Mouse (Mus musculus) heart, embryonic 13.5 days (tissue): ENCODE measurements around the gene Fbxo9. TPM values are rescaled to one million over a fixed set of nuclear protein-coding genes. Genes with fewer than 3 reads are reported as not detected.
"Not testable (repeated sequence)": the region's sequence is repeated elsewhere in the genome, so short reads cannot be mapped to it uniquely, and the experiment has no call there.

Experiments
- ATAC-seq: fragments of 200-750 bp; cut with Nextera tagmentation; 2 replicates; pipeline ENCODE4 v1.8.0; 2017; ENCODE audit warnings: moderate TSS enrichment; ENCODE audit not compliant: insufficient number of reproducible peaks, low FRiP score, low TSS enrichment; ENCODE audit errors: extremely low read depth
- H3K27ac ChIP-seq: fragments of 300-500 bp; sonication (generic); replicated peaks from 2 replicates; pipeline ENCODE4 v1.5.1; 2015; ENCODE audit warnings: moderate library complexity, mild to moderate bottlenecking, inconsistent platforms
- H3K27me3 ChIP-seq: fragments of 300-500 bp; sonication (generic); replicated peaks from 2 replicates; pipeline ENCODE4 v1.6.1; 2015; ENCODE audit warnings: mild to moderate bottlenecking, inconsistent platforms
- H3K36me3 ChIP-seq: fragments of 300-500 bp; sonication (generic); 2 replicates; pipeline ENCODE4 v1.6.1; 2015; ENCODE audit warnings: mild to moderate bottlenecking, inconsistent platforms
- H3K4me1 ChIP-seq: fragments of 300-500 bp; sonication (generic); 2 replicates; pipeline ENCODE4 v1.6.1; 2015; ENCODE audit warnings: inconsistent platforms
- H3K4me2 ChIP-seq: fragments of 300-500 bp; sonication (generic); 2 replicates; pipeline ENCODE4 v1.6.1; 2015; ENCODE audit warnings: inconsistent platforms, mild to moderate bottlenecking, moderate library complexity
- H3K4me3 ChIP-seq: fragments of 300-500 bp; sonication (generic); 2 replicates; pipeline ENCODE4 v1.5.1; 2015; ENCODE audit warnings: moderate library complexity, mild to moderate bottlenecking, inconsistent platforms
- H3K9ac ChIP-seq: fragments of 300-500 bp; sonication (generic); 2 replicates; pipeline ENCODE4 v1.6.1; 2015; ENCODE audit warnings: inconsistent platforms, mild to moderate bottlenecking, moderate library complexity
- H3K9me3 ChIP-seq: fragments of 300-500 bp; sonication (generic); 2 replicates; pipeline ENCODE4 v1.6.1; 2016; ENCODE audit warnings: inconsistent platforms
- WGBS: fragments of 180-500 bp; shearing (Covaris S2); methylation state at CpG from one replicate; pipeline ENCODE4 v1.1.7; 2015; ENCODE audit warnings: mixed read lengths; 5-methylcytosine and 5-hydroxymethylcytosine counted together
- polyA plus RNA-seq: library from polyadenylated mRNA; unstranded; fragments of >200 nt; fragmentation: Nextera tagmentation; extraction: Ambion mirVana; gene quantifications from 2 replicates; pipeline ENCODE4 v1.2.1, GENCODE M21; 2015

Fbxo9 gene
- polyA plus RNA-seq: 39.6 and 39.7 TPM in 2 replicates

DNA sequence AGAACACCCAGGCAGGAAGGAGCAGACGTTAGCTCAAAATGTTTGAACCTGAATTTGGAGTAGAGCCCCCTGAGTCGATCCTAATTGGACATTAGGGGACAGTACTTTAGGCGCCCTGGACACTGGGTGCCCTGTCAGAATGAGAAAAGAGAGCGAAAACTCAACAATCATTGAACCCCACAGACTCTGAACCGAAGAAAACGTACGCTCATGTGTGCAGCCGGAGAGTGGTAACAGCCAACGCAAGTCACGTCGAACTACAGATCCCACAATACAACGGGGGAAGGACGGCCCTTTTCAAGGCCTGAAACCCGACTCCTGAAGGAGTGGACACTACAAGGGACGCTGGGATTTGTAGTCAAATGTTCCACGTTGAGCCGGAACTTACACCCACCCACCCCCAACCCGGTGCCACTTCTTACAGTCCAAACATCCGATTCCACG is at the start of gene Fbxo9, which contains the start of gene Ick:
TSS of gene Fbxo9 (minus strand) at position 270 of the 444 bp plus-strand sequence.
TSS of gene Ick (plus strand) at position 397 of the 444 bp plus-strand sequence.
- peak; percentile 83 for ATAC-seq
- WGBS: under 1% methylated on average over 20 of the region's 20 CpGs

DNA sequence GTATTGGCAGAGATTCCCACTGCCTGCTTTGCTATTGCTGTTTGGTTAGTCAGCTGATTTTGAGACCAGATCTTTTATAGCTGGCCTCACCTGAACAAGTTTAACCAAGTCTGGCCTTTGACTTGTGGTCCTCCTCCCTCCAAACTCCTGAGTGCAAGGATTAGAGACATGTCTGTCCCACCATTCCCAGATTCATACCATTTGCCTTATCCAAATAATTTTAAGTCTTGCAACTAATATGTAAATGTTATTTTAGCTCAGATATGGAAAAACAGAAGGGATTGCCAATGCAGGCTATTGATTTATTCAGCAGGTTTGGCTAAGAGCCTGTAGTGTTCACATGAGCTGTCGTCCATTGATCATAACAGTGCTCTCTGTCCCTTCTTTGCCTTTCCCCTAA is 48.4 kb upstream of the Fbxo9 start:
- ATAC-seq: no peak
- Histone ChIP-seq H3K27ac (no peak overlapping the region), H3K4me3 (no peak overlapping the region), H3K4me2 (no peak overlapping the region), H3K27me3 (no peaks in the 10 kb centered on the region), H3K9me3 (no peaks in the 10 kb centered on the region), H3K4me1 (peaks cover 20% of the 10 kb centered on the region), H3K9ac (no peak overlapping the region), H3K36me3 (peaks cover 87% of the 10 kb centered on the region)
- WGBS: 76% methylated on average over 1 of the region's 1 CpGs

More for the DNA sequence above, at the start of gene Fbxo9, which contains the start of gene Ick:
- Histone ChIP-seq H3K27ac (peak within 1 kb of the TSS; percentile 99), H3K4me3 (peak within 1 kb of the TSS; percentile 99), H3K36me3 (peaks cover 24% of the 10 kb centered on the region), H3K4me2 (peak within 1 kb of the TSS; percentile 82), H3K4me1 (peaks cover 40% of the 10 kb centered on the region), H3K9me3 (no peaks in the 10 kb centered on the region), H3K9ac (peak within 1 kb of the TSS; percentile 98), H3K27me3 (no peaks in the 10 kb centered on the region)

DNA sequence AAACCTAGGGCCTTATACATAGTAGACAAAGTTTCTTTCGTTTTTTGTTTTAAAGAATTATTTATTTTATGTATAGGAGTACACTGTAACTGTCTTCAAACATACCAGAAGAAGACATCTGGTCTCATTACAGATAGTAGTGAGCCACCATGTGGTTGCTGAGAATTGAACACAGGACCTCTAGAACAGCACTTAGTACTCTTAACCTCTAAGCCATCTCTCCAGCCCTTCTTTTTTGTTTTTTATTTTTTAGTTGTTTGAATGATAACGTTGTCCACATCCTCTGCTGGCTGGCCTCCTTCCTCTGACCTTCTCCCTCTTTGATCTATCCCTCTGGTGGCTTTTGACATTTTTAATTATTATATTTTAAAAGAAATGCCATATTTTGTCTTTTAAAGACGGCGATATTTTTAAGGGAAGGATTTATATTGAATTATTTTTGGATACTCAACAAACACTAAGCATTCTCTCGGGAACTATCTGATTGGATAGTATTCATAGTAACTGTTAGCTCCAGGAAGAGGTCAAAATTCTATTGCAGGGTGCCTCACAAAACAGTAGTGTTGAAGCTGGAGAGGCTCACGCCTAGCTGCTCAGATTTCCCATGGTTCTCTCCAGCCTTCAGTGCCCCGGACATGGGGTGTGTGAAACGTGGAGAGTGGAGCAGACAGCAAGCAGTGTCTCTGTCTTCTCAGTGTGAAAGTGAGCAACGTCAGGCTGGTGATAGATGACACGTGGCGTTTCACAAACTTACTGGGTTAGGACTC is 45.5 kb upstream of the Fbxo9 start:
- Histone ChIP-seq H3K27me3 (no peaks in the 10 kb centered on the region), H3K36me3 (peaks cover 83% of the 10 kb centered on the region), H3K9me3 (no peaks in the 10 kb centered on the region), H3K4me2 (no peak overlapping the region; the same call in 1 of the 2 replicates), H3K4me3 (no peak overlapping the region), H3K9ac (peak overlapping the region; percentile 61), H3K4me1 (peaks cover 14% of the 10 kb centered on the region), H3K27ac (peak overlapping the region; percentile 68)
- ATAC-seq: no peak
- 58% methylated on average over 11 of the region's 11 CpGs for WGBS

DNA sequence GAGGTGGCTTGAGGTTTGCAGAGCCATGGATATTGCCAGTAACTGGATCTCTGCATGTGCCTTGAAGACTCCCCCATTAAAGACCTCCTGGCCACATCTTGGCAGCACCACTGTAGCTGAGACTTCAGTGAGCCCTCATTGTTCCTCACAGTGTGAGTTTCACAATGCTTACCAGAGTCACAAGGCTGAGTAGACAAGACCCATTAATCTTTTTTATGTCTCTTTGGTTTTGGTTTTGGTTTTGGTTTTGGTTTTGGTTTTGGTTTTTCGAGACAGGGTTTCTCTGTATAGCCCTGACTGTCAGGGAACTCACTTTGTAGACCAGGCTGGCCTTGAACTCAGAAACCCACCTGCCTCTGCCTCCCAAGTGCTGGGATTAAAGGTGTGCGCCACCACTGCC is 40.9 kb upstream of the Fbxo9 start:
- H3K4me3 ChIP-seq, H3K27me3 ChIP-seq, ATAC-seq, H3K27ac ChIP-seq, H3K9me3 ChIP-seq, H3K4me2 ChIP-seq, H3K9ac ChIP-seq: not testable (repeated sequence)
- WGBS: 92% methylated on average over 2 of the region's 2 CpGs
- peaks cover 28% of the 10 kb centered on the region for H3K4me1 ChIP-seq
- H3K36me3 ChIP-seq: peaks cover 59% of the 10 kb centered on the region

DNA sequence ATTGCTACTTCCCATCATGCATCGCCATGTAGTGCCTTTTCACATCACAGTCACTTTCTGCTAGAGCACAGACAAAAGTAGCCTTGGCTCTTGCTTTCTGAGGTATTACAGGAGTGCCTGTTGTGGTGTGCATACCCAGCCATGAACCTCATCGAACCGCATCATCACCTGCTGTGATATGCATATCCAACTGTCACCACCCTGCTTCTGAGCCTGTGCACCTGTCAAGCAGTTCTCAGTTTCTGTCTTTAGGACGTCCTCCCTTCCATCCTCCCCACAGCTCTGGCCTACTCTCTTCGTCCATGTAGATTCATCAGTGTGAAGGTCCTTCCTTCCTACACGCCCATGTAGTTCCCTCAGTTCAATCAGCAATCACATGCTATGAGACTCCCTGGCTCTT is 39.3 kb upstream of the Fbxo9 start:
- peaks cover 59% of the 10 kb centered on the region for H3K36me3 ChIP-seq
- H3K4me2 ChIP-seq: no peak overlapping the region
- H3K9me3 ChIP-seq: no peaks in the 10 kb centered on the region
- H3K4me1 ChIP-seq: peaks cover 34% of the 10 kb centered on the region
- no peak overlapping the region for H3K4me3 ChIP-seq
- WGBS: 72% methylated on average over 6 of the region's 6 CpGs
- H3K27ac ChIP-seq: no peak overlapping the region
- no peak overlapping the region for H3K9ac ChIP-seq
- no peaks in the 10 kb centered on the region for H3K27me3 ChIP-seq
- no peak for ATAC-seq

GRCm38 (mm10) chr9:78146627-78147026 is 37.8 kb upstream of the Fbxo9 start:
- 74% methylated on average over 6 of the region's 6 CpGs for WGBS
- H3K27me3 ChIP-seq: no peaks in the 10 kb centered on the region
- H3K9me3 ChIP-seq: peaks cover 8% of the 10 kb centered on the region; the same call in 1 of the 2 replicates
- ATAC-seq: no peak
- H3K4me2 ChIP-seq: no peak overlapping the region
- H3K4me1 ChIP-seq: peaks cover 35% of the 10 kb centered on the region
- H3K36me3 ChIP-seq: peaks cover 63% of the 10 kb centered on the region
- no peak overlapping the region for H3K4me3 ChIP-seq
- no peak overlapping the region for H3K9ac ChIP-seq
- no peak overlapping the region for H3K27ac ChIP-seq

- no peaks in the 10 kb centered on the region for H3K27me3 ChIP-seq
- peaks cover 35% of the 10 kb centered on the region for H3K4me1 ChIP-seq
- H3K36me3 ChIP-seq: peaks cover 63% of the 10 kb centered on the region
- H3K4me3 ChIP-seq: no peak overlapping the region
- no peak for ATAC-seq
- no peak overlapping the region for H3K27ac ChIP-seq
- peaks cover 9% of the 10 kb centered on the region; the same call in 1 of the 2 replicates for H3K9me3 ChIP-seq
- H3K4me2 ChIP-seq: no peak overlapping the region
- no peak overlapping the region for H3K9ac ChIP-seq
- WGBS: 55% methylated on average over 4 of the region's 4 CpGs
Measured at GRCm38 (mm10) chr9:78146099-78146498, 37.2 kb upstream of the Fbxo9 start.

DNA sequence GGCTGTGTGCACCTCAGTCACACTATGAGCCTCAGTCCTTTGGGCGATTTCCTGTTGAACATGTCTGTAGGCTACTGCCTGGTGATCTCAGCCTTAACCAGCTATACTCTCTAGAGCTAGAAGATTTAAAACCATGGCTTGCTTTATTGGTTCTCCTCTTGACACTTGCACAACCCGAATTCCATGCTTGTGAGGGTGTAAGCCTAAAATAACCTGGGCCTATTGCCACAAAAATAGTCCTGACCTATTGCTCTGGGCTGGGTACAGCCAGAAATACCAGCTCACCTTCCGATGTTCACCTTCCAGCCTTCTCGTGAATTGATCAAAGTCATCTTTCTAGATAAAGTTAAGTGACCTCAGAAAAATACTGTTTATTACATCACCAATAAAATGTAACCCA is 30.6 kb upstream of the Fbxo9 start:
- Histone ChIP-seq H3K27me3 (no peaks in the 10 kb centered on the region), H3K36me3 (peaks cover 82% of the 10 kb centered on the region), H3K9ac (0 out of 2 replicates have a peak overlapping the region, but pooled peaks have one; percentile 40), H3K4me3 (no peak overlapping the region), H3K4me1 (peaks cover 34% of the 10 kb centered on the region), H3K9me3 (peaks cover 9% of the 10 kb centered on the region; the same call in 1 of the 2 replicates), H3K4me2 (peak overlapping the region; percentile 21; the same call in 1 of the 2 replicates), H3K27ac (peak overlapping the region; percentile 93)
- no peak for ATAC-seq
- 46% methylated on average over 4 of the region's 4 CpGs for WGBS

DNA sequence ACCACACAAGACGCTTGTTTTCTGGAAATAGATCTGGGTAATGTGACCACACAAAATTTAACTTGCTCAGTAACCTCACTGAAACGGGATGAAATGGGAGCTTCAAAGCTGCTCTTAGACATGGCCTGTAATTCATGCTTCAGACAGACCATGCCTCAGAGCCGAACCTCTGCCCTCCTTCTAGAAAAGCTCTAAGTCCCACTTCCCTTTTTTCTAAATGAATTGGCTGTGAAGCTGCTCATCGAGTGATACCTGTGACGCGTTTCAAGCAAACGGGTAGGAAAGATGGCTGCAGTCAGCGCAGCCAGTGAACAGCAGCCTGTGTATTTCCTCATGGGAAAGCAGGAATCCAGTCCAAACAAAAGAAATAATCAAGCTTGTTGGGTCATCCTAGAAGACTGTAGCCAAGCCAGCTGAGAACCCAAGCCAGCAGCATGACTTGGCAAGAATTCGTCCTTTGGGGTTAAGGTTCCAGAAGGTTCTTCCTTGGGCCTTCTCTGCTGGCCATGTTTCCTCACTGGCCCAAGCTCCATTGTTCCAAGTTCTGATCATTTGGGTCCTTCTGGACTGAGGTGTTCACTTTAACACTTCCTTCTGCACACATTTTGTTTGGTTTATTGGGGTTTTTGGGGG is 29.3 kb upstream of the Fbxo9 start:
- H3K4me1 ChIP-seq: peaks cover 23% of the 10 kb centered on the region
- WGBS: 91% methylated on average over 9 of the region's 9 CpGs
- peaks cover 9% of the 10 kb centered on the region; the same call in 1 of the 2 replicates for H3K9me3 ChIP-seq
- no peak overlapping the region for H3K9ac ChIP-seq
- no peak overlapping the region for H3K4me3 ChIP-seq
- H3K27me3 ChIP-seq: no peaks in the 10 kb centered on the region
- H3K27ac ChIP-seq: no peak overlapping the region
- peaks cover 83% of the 10 kb centered on the region for H3K36me3 ChIP-seq
- ATAC-seq: no peak
- H3K4me2 ChIP-seq: no peak overlapping the region

DNA sequence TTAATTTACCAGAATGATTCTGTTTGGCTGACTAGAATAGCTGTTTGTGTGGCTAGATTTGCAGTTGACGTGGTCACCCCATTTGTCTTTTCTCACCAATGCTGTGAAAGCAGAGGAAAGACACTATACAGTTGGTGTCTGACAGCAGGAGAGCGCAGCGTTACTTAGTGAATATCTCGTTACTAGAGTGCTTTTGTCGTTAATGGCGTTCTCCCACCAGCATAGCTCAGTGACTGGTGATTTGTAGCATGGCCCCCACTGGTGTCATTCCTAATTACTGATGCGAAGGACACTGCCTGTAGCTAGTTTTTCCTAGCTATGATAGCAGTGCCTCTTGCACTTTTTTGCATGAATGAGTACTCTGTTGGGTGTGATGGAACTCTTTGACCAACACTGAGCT is 26.8 kb upstream of the Fbxo9 start:
- H3K4me2 ChIP-seq: no peak overlapping the region
- H3K4me1 ChIP-seq: peaks cover 22% of the 10 kb centered on the region
- WGBS: 59% methylated on average over 7 of the region's 7 CpGs
- H3K27me3 ChIP-seq: no peaks in the 10 kb centered on the region
- H3K9me3 ChIP-seq: no peaks in the 10 kb centered on the region
- H3K36me3 ChIP-seq: peaks cover 84% of the 10 kb centered on the region
- H3K4me3 ChIP-seq: no peak overlapping the region
- no peak for ATAC-seq
- no peak overlapping the region for H3K9ac ChIP-seq
- H3K27ac ChIP-seq: no peak overlapping the region

DNA sequence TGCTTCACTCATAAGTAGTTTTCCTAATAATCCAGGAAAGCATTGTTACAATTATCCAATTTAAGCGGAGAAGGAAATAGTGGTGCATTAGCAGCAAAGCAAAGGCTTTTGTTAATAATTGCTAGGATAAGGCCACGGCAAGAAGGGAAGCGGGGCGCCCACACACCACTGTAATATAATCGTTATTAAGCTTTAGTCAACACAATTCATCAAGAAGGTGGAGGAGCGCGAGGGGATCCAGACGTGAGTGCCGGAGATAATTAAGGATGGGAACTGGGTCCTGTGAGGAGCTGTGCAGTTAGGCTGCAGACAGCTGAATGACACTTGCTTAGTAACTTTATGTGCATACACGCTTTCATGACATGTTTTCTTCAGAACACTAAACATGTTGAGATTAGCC is 17.8 kb upstream of the Fbxo9 start:
- no peak for ATAC-seq
- H3K36me3 ChIP-seq: peaks cover 27% of the 10 kb centered on the region
- no peak overlapping the region for H3K4me2 ChIP-seq
- no peaks in the 10 kb centered on the region for H3K27me3 ChIP-seq
- no peak overlapping the region for H3K27ac ChIP-seq
- H3K9me3 ChIP-seq: no peaks in the 10 kb centered on the region
- H3K4me1 ChIP-seq: peaks cover 41% of the 10 kb centered on the region
- no peak overlapping the region for H3K4me3 ChIP-seq
- H3K9ac ChIP-seq: no peak overlapping the region
- WGBS: 82% methylated on average over 10 of the region's 10 CpGs
